Mouse (Mus musculus) spleen, adult 2 months (tissue): ENCODE measurements around the gene Hnrnpl. TPM values are rescaled to one million over a fixed set of nuclear protein-coding genes. Genes with fewer than 3 reads are reported as not detected.

ENCODE experiments used
- DNase-seq, 2 experiments: peaks; one replicate each; pipeline versions ENCODE4 v3.0.0 to v3.0.0-alpha.2; 2012 to 2021; ENCODE audit warnings: low spot score in 2 of 2, low read depth in 1 of 2
- H3K27ac ChIP-seq: fragments of 200-500 bp; 2 replicates; pipeline ENCODE4 v1.5.1; 2012; ENCODE audit warnings: low read length, inconsistent platforms; ENCODE audit not compliant: insufficient read depth
- H3K27me3 ChIP-seq: fragments of 200-500 bp; 2 replicates; pipeline ENCODE4 v1.6.1; 2012; ENCODE audit warnings: mild to moderate bottlenecking, moderate library complexity, low read length, inconsistent platforms; ENCODE audit not compliant: control insufficient read depth, insufficient read depth
- H3K36me3 ChIP-seq: fragments of 200-500 bp; 2 replicates; pipeline ENCODE4 v1.6.1; 2012; ENCODE audit warnings: mild to moderate bottlenecking, low read length, inconsistent platforms; ENCODE audit not compliant: control insufficient read depth, insufficient read depth
- H3K4me1 ChIP-seq: fragments of 200-500 bp; 2 replicates; pipeline ENCODE4 v1.6.1; 2011; ENCODE audit warnings: inconsistent platforms; ENCODE audit not compliant: control insufficient read depth, insufficient read depth, insufficient read length
- H3K4me3 ChIP-seq: fragments of 200-500 bp; 2 replicates; pipeline ENCODE4 v1.5.1; 2011; ENCODE audit warnings: mild to moderate bottlenecking, inconsistent platforms; ENCODE audit not compliant: insufficient read depth, insufficient read length; ENCODE audit errors: extremely low read depth
- CTCF ChIP-seq: fragments of 200-500 bp; IDR thresholded peaks from 2 replicates; pipeline ENCODE4 v1.5.1; 2011; ENCODE audit warnings: mild to moderate bottlenecking, inconsistent platforms; ENCODE audit not compliant: insufficient read depth, insufficient read length, insufficient replicate concordance; ENCODE audit errors: extremely low read depth
- POLR2A ChIP-seq: fragments of 200-500 bp; IDR thresholded peaks from 2 replicates; pipeline ENCODE4 v1.6.1; 2011; ENCODE audit warnings: low read depth, low read length, inconsistent platforms
- WGBS: fragments of 180-500 bp; shearing (Covaris S2); methylation state at CpG from one replicate; pipeline ENCODE4 v1.1.7; 2018; 5-methylcytosine and 5-hydroxymethylcytosine counted together
- polyA plus RNA-seq: library from polyadenylated mRNA; depleted of rRNA; stranded (reverse); fragments of >200 nt; gene quantifications from 2 replicates; pipeline ENCODE4 v1.2.3, GENCODE M21; 2012

Gene Hnrnpl
- polyA plus RNA-seq, 1 experiment: 209 TPM

DNA sequence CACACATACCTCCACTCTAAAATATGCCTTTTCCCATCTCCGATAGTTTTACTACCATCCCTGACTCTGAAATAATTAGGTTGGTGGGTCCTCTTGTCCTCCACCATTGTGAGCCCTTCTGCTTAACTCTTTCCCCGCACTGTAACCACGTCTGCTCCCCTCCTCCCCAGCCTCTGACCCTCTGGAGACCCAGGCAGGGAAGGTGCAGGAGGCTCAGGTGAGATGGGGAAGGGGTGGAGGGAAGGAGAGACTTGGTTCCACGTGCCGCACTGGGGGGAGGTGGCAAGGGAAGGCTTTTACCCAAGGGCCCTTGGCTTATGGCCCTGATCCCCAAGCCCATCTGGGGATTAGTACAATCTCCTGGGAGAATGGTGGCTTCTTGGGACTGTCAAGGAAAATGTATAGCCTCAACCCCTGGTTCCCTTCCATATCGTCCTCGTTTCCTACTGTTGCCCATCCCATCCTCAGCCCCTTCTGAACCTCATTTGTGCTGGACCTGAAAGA lies 40.8 kb upstream of the Hnrnpl start, which contains the start of gene Nfkbib:
Gene Nfkbib (minus strand): TSS at position 51 of the 504 bp plus-strand sequence.
- no peak for TF ChIP-seq CTCF
- TF ChIP-seq POLR2A: no peak
- H3K4me3 ChIP-seq: peak within 1 kb of the TSS; percentile 95
- no peak for DNase-seq
- H3K27me3 ChIP-seq: no peaks in the 10 kb centered on the region
- no peak within 1 kb of the TSS for H3K27ac ChIP-seq
- WGBS: 77% methylated on average over 7 of the region's 7 CpGs
- H3K4me1 ChIP-seq: peaks cover 7% of the 10 kb centered on the region; the same call in 1 of the 2 replicates
- peaks cover 6% of the 10 kb centered on the region; the same call in 1 of the 2 replicates for H3K36me3 ChIP-seq

DNA sequence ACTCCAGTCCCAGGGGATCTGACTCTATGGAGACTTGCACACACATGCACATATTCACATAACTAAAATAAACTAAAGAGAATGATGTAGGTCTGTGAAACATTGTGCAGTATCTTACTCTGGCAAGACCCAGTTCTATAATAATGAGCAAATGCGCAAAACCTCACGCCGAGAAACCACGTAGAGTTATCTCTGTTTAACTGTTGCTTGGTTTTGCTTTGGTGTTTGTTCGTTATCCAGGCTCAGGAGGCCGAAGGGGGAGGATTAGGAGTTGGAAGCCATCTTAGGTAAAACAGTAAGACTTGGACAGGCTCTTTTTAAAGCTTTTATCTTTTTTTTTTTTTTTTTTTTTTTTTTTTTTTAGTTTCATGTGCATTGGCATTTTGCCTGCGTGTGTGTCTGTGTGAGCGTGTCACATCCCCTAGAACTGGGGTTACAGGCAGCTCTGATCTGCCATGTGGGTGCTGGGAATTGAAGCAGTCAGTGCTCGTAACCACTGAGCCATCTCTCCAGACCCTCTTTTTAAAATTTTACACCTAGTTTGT lies 38.9 kb upstream of the Hnrnpl start:
- no peak for DNase-seq

DNA sequence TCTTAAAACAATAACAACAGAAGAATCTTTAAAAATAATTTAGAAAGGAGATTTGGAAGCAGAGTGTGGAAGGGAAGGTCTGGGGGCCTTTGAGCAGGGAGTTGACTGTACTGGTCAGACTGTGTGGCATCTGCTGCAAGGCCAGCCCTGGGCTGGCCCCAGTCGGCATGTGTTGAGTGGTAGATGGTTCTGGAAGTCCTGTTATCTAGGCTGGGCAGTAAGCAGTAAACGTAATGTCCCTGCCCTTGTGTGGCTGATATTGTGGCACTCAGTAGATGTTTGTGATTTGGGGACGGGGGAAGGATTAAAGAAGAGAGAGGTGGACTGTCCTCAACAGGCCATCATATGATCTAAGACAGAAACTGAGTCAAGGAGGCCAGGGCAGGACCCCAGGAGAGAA lies 38.0 kb upstream of the Hnrnpl start:
- Histone ChIP-seq H3K27ac (no peak overlapping the region), H3K4me3 (no peak overlapping the region), H3K36me3 (peaks cover 4% of the 10 kb centered on the region), H3K27me3 (no peaks in the 10 kb centered on the region), H3K4me1 (peaks cover 3% of the 10 kb centered on the region; the same call in 1 of the 2 replicates)
- WGBS: 77% methylated on average over 3 of the region's 3 CpGs
- TF ChIP-seq POLR2A: no peak
- no peak for TF ChIP-seq CTCF
- no peak for DNase-seq

More for the DNA sequence above, 38.9 kb upstream of the Hnrnpl start:
- Histone ChIP-seq H3K4me3 (no peak overlapping the region), H3K36me3 (peaks cover 3% of the 10 kb centered on the region; the same call in 1 of the 2 replicates), H3K27me3 (no peaks in the 10 kb centered on the region), H3K27ac (no peak overlapping the region), H3K4me1 (peaks cover 7% of the 10 kb centered on the region; the same call in 1 of the 2 replicates)
- TF ChIP-seq POLR2A (no peak), CTCF (no peak)
- whole genome bisulfite sequencing: 84% methylated on average over 9 of the region's 9 CpGs

DNA sequence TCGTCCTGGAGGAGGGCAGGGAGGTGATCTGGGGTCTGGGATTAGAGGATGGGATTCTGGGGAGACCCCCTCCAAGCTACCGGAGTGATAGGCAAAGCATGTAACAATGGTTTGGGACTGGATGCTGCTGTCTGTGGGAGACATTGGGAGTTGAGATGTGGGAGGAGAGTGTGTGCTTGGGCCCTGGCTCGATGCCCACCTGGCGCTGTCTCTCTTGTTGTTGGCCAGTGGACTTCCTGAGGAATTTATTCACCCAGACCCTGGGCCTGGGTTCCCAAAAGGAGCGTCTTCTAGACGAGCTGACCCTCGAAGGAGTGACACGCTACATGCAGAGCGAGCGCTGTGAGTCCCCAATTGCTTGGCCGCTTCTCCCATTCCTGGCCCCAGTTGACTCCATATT lies 36.5 kb upstream of the Hnrnpl start:
- no peak for TF ChIP-seq CTCF
- TF ChIP-seq POLR2A: no peak
- Histone ChIP-seq H3K27me3 (no peaks in the 10 kb centered on the region), H3K27ac (no peak overlapping the region), H3K4me1 (peaks cover 3% of the 10 kb centered on the region; the same call in 1 of the 2 replicates), H3K36me3 (peaks cover 10% of the 10 kb centered on the region), H3K4me3 (no peak overlapping the region)
- WGBS: 90% methylated on average over 11 of the region's 11 CpGs
- no peak for DNase-seq

DNA sequence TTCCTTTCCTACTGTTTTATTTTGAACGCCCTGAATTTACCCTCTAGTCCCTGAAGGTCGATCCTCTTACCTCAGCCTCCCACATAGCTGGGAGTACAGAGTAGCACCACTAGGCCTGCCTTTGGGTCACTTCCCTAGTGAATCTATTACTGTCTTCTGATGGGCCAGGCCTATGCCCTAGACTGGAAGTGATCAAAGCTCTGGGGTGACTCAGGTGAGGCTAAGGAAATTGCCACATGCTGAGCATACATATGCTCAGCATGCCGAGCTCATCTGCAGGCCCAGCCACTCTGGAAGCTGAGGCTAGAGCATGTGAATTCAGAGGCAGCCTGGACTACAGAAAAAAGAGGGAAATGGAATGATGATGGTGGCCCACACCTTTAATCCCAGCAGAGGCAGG lies 35.2 kb upstream of the Hnrnpl start:
- Histone ChIP-seq H3K4me1 (no peaks in the 10 kb centered on the region), H3K27me3 (no peaks in the 10 kb centered on the region), H3K4me3 (no peak overlapping the region), H3K27ac (no peak overlapping the region), H3K36me3 (peaks cover 10% of the 10 kb centered on the region)
- TF ChIP-seq CTCF (no peak), POLR2A (no peak)
- WGBS: 86% methylated on average over 3 of the region's 3 CpGs
- no peak for DNase-seq

DNA sequence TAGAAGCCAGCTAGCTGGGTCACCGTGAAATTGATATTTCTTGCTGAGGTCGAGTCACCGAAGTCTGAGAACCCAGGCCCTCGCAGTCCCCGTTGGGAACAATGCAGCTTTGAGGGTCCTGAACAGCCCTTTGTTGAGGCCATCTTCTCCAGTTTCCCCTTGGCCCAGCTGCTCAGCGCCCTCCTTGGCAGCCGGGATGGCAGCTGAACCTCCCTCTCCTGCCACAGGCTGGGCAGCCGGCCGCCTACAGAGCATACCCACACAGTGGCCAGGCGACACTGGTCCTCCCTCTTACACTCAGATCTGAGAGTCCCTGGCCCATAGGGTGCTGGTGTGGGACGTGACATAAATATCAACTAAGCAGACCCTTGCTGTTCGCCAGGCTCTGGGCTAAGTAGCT lies 34.2 kb upstream of the Hnrnpl start:
- Histone ChIP-seq H3K4me3 (no peak overlapping the region), H3K27me3 (no peaks in the 10 kb centered on the region), H3K27ac (no peak overlapping the region), H3K4me1 (no peaks in the 10 kb centered on the region), H3K36me3 (peaks cover 10% of the 10 kb centered on the region)
- 92% methylated on average over 12 of the region's 12 CpGs for WGBS
- DNase-seq: no peak
- no peak for TF ChIP-seq POLR2A
- TF ChIP-seq CTCF: no peak

DNA sequence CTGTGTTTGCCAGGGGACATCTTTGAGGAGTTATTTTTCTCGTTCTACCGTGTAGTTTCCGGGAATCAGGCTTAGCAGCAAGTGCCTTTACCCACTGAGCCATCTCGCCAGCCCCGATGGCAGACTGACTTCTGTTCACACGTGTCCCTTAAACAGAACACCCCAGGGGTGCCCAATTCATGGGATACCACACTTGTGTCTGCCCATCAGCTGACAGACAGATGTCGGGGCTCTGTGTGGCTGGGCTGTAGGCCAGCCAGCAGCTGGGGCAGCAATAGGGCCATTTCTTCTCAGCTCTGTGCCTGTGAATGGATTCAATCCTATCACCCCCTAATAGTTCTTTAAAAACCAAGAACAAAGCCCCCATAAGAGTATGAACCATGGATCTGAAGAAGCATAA lies 33.2 kb upstream of the Hnrnpl start:
- TF ChIP-seq POLR2A (no peak), CTCF (no peak)
- DNase-seq: no peak
- Histone ChIP-seq H3K27me3 (no peaks in the 10 kb centered on the region), H3K4me3 (no peak overlapping the region), H3K4me1 (peaks cover under 1% of the 10 kb centered on the region; the same call in 1 of the 2 replicates), H3K36me3 (peaks cover 10% of the 10 kb centered on the region), H3K27ac (no peak overlapping the region)
- WGBS: 91% methylated on average over 7 of the region's 7 CpGs
